Mouse (Mus musculus) gastrocnemius, postnatal 14 days (tissue): Measurements from ENCODE around the gene Tnpo3. TPM values are rescaled to one million over a fixed set of nuclear protein-coding genes. Genes with fewer than 3 reads are reported as not detected.
A peak's percentile ranks its signal among the peaks of the same experiment; 100 is the strongest.

Experiments
- DNase-seq: peaks from one replicate; pipeline ENCODE4 v3.0.0; 2021; ENCODE audit warnings: mixed read lengths
- intact Hi-C: fragments of 180-260 bp; cut with DNase I; formaldehyde crosslinking; loops from one replicate; pipeline ENCODE4 v1.15.1; 2025; ENCODE audit warnings: low total_unique reads
- total RNA-seq, 2 experiments: library from RNA; stranded (reverse); gene quantifications; 2 replicates each; pipeline ENCODE4 v1.2.3; 2021

Tnpo3 gene
- total RNA-seq, 2 experiments from 2014 or later, result 28.3 to 28.8 TPM

- intact Hi-C loops, result no loop called here
- DNase-seq, result no peak
Observed at GRCm38 (mm10) chr6:29530050-29530449, 79.6 kb downstream of the Tnpo3 start.

- intact Hi-C loops, result no loop called here
- DNase-seq, result no peak
Observed at GRCm38 (mm10) chr6:29529444-29529820, 80.3 kb downstream of the Tnpo3 start.

GRCm38 (mm10) chr6:29528561-29529443 is 80.9 kb downstream of the Tnpo3 start:
- DNase-seq, result no peak
- intact Hi-C loops, result no loop called here

- DNase-seq, result no peak
Observed at GRCm38 (mm10) chr6:29528165-29528505, 81.6 kb downstream of the Tnpo3 start.

GRCm38 (mm10) chr6:29527361-29528164 is 82.1 kb downstream of the Tnpo3 start:
- DNase-seq, result no peak
- intact Hi-C loops, result no loop called here

More at GRCm38 (mm10) chr6:29528165-29528505, 81.6 kb downstream of the Tnpo3 start:
- intact Hi-C loops, result no loop called here

GRCm38 (mm10) chr6:29526281-29527251 is 83.1 kb downstream of the Tnpo3 start, which contains the start of gene Irf5:
TSS of gene Irf5 (plus strand) at chr6:29526625.
- no peak for DNase-seq
- intact Hi-C loops, result no loop called here

GRCm38 (mm10) chr6:29525256-29525655 is 84.4 kb downstream of the Tnpo3 start:
- DNase-seq, result no peak
- intact Hi-C loops, result no loop called here

GRCm38 (mm10) chr6:29524034-29524489 is 85.6 kb downstream of the Tnpo3 start:
- intact Hi-C loops, result no loop called here
- no peak for DNase-seq

- intact Hi-C loops, result no loop called here
- DNase-seq, result no peak
Observed at GRCm38 (mm10) chr6:29523301-29524033, 86.2 kb downstream of the Tnpo3 start.

GRCm38 (mm10) chr6:29522626-29523300 is 86.9 kb downstream of the Tnpo3 start:
- intact Hi-C loops, result no loop called here
- DNase-seq, result no peak

GRCm38 (mm10) chr6:29517139-29517538 is 92.5 kb downstream of the Tnpo3 start:
- intact Hi-C loops, result loop anchor here (5.0 kb wide), 1 partner anchor 130 kb away; no protein-coding TSS in a partner anchor
- peak; percentile 76 for DNase-seq

- intact Hi-C loops, result no loop called here
- peak; percentile 55 for DNase-seq
Observed at GRCm38 (mm10) chr6:29513284-29513683, 96.4 kb downstream of the Tnpo3 start.

- intact Hi-C loops, result no loop called here
- DNase-seq, result peak; percentile 62
Observed at GRCm38 (mm10) chr6:29509086-29509485, 100.6 kb downstream of the Tnpo3 start.

- peak; percentile 46 for DNase-seq
- intact Hi-C loops, result no loop called here
Observed at GRCm38 (mm10) chr6:29507447-29508309, 102.0 kb downstream of the Tnpo3 start, which contains the start of gene Kcp. TSS of gene Kcp (minus strand) at chr6:29507952.

GRCm38 (mm10) chr6:29506834-29507233 is 102.9 kb downstream of the Tnpo3 start:
- DNase-seq, result no peak
- intact Hi-C loops, result no loop called here

GRCm38 (mm10) chr6:29505493-29505892 is 104.2 kb downstream of the Tnpo3 start:
- intact Hi-C loops, result no loop called here
- DNase-seq, result no peak

- intact Hi-C loops, result no loop called here
- DNase-seq, result no peak
Observed at GRCm38 (mm10) chr6:29501599-29501998, 108.1 kb downstream of the Tnpo3 start.
